Mouse (Mus musculus): ENCODE measurements around the gene Slbp. TPM values are rescaled to one million over a fixed set of nuclear protein-coding genes. Genes with fewer than 3 reads are reported as not detected.

Gene Slbp
- total and polyA plus RNA-seq, 3 experiments, result 233 to 731 (median 255) TPM

DNA sequence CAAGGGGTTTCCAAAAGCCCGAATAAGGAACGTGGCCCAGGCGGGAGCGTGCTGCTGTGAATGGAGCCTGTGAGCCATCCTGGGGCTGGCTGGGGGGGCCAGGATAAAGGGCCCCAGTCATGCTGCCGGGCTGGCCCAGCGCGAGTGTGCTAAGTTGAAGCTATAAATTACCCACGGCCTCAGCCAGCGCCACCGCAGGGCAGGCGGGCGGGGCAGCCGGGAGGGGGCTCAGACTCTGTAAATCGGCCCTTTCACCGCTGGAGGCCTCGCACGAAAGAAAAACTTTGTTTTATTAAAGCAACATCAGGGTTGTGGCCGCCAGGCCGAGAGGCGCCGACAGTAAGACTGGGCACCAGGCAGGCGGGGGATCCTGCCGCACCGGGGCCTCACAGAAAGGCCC is 40.0 kb upstream of the Slbp start:
- H3K79me2 ChIP-seq (ENCODE audit: control insufficient read depth, insufficient read depth, low read length, poor library complexity), result no peaks in the 10 kb centered on the region
- no peak for DNase-seq (ENCODE audit: low read depth, low spot score)
- H3K36me3 ChIP-seq (ENCODE audit: control insufficient read depth in 1 of 2, insufficient read depth in 2 of 2, low read length in 2 of 2), result no peaks in the 10 kb centered on the region
- TF ChIP-seq MYB (IDR thresholded peaks at IDR 0.05; ENCODE audit: low read depth, low read length) (no peak), POLR2AphosphoS5 (IDR thresholded peaks at IDR 0.05; ENCODE audit: borderline replicate concordance, low read depth, low read length) (no peak), MAZ (IDR thresholded peaks at IDR 0.05; ENCODE audit: low read depth, low read length) (no peak), MAX (IDR thresholded peaks at IDR 0.05; ENCODE audit: low read length) (no peak), ELF1 (IDR thresholded peaks at IDR 0.05; ENCODE audit: low read depth, low read length) (no peak), RCOR1 (IDR thresholded peaks at IDR 0.05; ENCODE audit: low read depth, low read length) (no peak), NRF1 (IDR thresholded peaks at IDR 0.05; ENCODE audit: insufficient read depth, low read depth, low read length, poor library complexity, severe bottlenecking) (no peak), ZC3H11A (IDR thresholded peaks at IDR 0.05; ENCODE audit: low read depth, low read length) (no peak)
- no peak overlapping the region for H3K4me3 ChIP-seq (ENCODE audit: control insufficient read depth in 1 of 2, insufficient read depth in 1 of 2, low read depth in 2 of 2, low read length in 2 of 2)
- H3K9ac ChIP-seq (ENCODE audit: control insufficient read depth, low read depth, low read length, poor library complexity, severe bottlenecking), result no peak overlapping the region
- peaks cover 0 to 9% of the 10 kb centered on the region in 2 experiments; a peak in 1 of 4 replicates for H3K4me1 ChIP-seq (ENCODE audit: control insufficient read depth in 1 of 2, insufficient read depth in 2 of 2, low read length in 2 of 2)
- no peak overlapping the region for H3K27ac ChIP-seq (ENCODE audit: control insufficient read depth, low read depth, low read length)
- H3K27me3 ChIP-seq (ENCODE audit: control insufficient read depth in 1 of 2, insufficient read depth in 2 of 2, low read length in 2 of 2), result peaks cover 2 to 11% of the 10 kb centered on the region in 2 experiments
- no peaks in the 10 kb centered on the region for H3K9me3 ChIP-seq (replicated peaks; ENCODE audit: insufficient read depth, low read length)

DNA sequence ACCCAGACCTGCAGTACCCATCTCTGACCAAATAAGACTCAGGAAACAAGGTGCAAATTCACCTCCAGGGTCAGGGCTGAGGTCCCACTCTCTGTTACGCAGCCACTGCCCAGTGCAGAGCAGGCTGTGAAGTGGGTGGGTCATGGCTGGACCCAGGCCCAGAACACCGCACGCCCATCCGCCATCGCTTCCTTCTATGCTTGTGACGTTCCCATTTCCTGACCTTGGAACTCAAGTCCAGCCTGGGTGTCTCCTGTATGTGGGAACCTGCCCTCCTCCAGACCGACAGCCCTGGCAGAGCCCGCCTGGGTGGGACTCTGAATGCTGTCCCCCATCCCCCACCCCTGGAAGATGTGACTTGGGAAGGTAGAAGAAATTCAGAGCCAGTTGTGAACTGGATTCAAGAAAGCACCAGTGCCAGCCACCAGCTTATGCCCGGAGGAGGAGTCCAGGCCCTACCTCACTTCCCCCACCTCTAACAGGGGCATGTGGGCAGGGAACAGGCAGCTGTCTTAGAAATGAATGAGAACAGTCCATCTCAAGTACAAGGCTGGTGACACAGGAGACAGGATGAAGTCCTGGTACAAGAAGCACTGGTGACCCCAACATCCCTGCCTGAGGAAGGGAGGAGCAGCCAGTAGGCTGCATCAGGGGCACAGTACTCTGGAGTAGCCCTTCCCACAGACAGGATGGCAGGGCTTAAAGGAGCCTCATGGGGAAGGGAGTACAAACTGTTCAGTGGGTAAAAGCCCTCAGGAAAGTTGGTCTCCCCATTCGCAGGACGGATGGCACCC is 37.7 kb upstream of the Slbp start:
- Histone ChIP-seq H3K9me3 (replicated peaks; ENCODE audit: insufficient read depth, low read length) (no peaks in the 10 kb centered on the region), H3K27ac (ENCODE audit: control insufficient read depth, low read depth, low read length) (no peak overlapping the region), H3K27me3 (ENCODE audit: control insufficient read depth in 1 of 2, insufficient read depth in 2 of 2, low read length in 2 of 2) (peaks cover 0 to 2% of the 10 kb centered on the region in 2 experiments; a peak in 2 of 4 replicates)

DNA sequence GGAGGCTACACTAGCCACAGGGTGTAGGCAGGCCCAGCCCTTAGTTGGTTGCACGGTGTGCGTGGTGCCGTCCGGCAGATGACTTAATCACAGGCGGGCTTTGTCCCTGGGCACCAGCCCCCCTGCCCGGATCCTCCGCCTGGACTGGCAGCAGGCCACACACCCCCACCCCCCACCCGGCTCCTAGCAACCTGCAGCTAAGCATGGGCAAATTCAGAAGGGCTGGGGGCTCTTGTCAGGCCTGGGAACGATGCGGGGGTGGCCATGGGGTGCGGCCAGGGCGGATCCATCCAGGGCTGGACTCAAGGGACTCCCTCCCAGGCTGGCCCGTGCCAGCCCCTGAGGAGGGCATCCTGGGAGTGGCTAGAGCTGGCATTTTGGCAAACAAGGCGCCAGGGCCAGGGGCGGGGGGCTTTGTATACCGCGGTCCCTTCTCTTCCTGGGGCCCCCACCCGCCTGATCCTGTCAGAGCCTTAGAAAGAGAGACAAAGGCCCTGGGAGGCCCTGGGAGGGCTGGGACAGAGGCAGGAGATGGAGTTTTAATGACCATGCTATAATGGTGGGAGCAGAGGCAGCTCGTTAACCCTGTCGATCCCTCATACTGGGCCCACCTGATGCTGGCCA is 37.0 kb upstream of the Slbp start:
- TF ChIP-seq MAZ (IDR thresholded peaks at IDR 0.05; ENCODE audit: low read depth, low read length), result no peak
- no peak for TF ChIP-seq JUND (IDR thresholded peaks at IDR 0.05; ENCODE audit: low read depth, low read length)
- TF ChIP-seq CHD2 (IDR thresholded peaks at IDR 0.05; ENCODE audit: low read length), result no peak
- TF ChIP-seq POLR2AphosphoS2 (IDR thresholded peaks at IDR 0.05; ENCODE audit: low read length), result no peak
- TF ChIP-seq HCFC1 (IDR thresholded peaks at IDR 0.05; ENCODE audit: low read depth, low read length), result no peak
- no peak for TF ChIP-seq E2F4 (IDR thresholded peaks at IDR 0.05; ENCODE audit: borderline replicate concordance, low read depth, low read length)
- TF ChIP-seq NELFE (IDR thresholded peaks at IDR 0.05; ENCODE audit: low read depth, low read length), result no peak
- no peak for TF ChIP-seq MYB (IDR thresholded peaks at IDR 0.05; ENCODE audit: low read depth, low read length)
- TF ChIP-seq EP300 (IDR thresholded peaks at IDR 0.05; ENCODE audit: low read depth in 1 of 2, low read length in 2 of 2), result no peak
- no peak for TF ChIP-seq ETS1 (IDR thresholded peaks at IDR 0.05; ENCODE audit: low read depth, low read length)
- no peak for TF ChIP-seq POLR2AphosphoS5 (IDR thresholded peaks at IDR 0.05; ENCODE audit: borderline replicate concordance, low read depth, low read length)
- H3K27ac ChIP-seq (ENCODE audit: control insufficient read depth, low read depth, low read length), result no peak overlapping the region
- no peaks in the 10 kb centered on the region for H3K9me3 ChIP-seq (replicated peaks; ENCODE audit: insufficient read depth, low read length)
- peaks cover 0 to 2% of the 10 kb centered on the region in 2 experiments; a peak in 1 of 4 replicates for H3K27me3 ChIP-seq (ENCODE audit: control insufficient read depth in 1 of 2, insufficient read depth in 2 of 2, low read length in 2 of 2)
- H3K79me2 ChIP-seq (ENCODE audit: control insufficient read depth, insufficient read depth, low read length, poor library complexity), result no peaks in the 10 kb centered on the region
- no peaks in the 10 kb centered on the region for H3K36me3 ChIP-seq (ENCODE audit: control insufficient read depth in 1 of 2, insufficient read depth in 2 of 2, low read length in 2 of 2)
- no peak for DNase-seq (ENCODE audit: low read depth, low spot score)
- H3K9ac ChIP-seq (ENCODE audit: control insufficient read depth, low read depth, low read length, poor library complexity, severe bottlenecking), result no peak overlapping the region
- H3K4me1 ChIP-seq (ENCODE audit: control insufficient read depth in 1 of 2, insufficient read depth in 2 of 2, low read length in 2 of 2), result peaks cover 0 to 18% of the 10 kb centered on the region in 2 experiments; a peak in 2 of 4 replicates
- H3K4me3 ChIP-seq (ENCODE audit: control insufficient read depth in 1 of 2, insufficient read depth in 1 of 2, low read depth in 2 of 2, low read length in 2 of 2), result no peak overlapping the region

More for the DNA sequence above, 37.7 kb upstream of the Slbp start:
- no peak for DNase-seq (ENCODE audit: low read depth, low spot score)
- TF ChIP-seq ZC3H11A (IDR thresholded peaks at IDR 0.05; ENCODE audit: low read depth, low read length), result no peak
- no peak for TF ChIP-seq MXI1 (IDR thresholded peaks at IDR 0.05; ENCODE audit: low read depth, low read length)
- TF ChIP-seq TBP (IDR thresholded peaks at IDR 0.05; ENCODE audit: low read depth, low read length), result no peak
- TF ChIP-seq TAL1 (IDR thresholded peaks at IDR 0.05; ENCODE audit: low read length), result no peak
- TF ChIP-seq BHLHE40 (IDR thresholded peaks at IDR 0.05; ENCODE audit: borderline replicate concordance, low read depth, low read length), result no peak
- no peak for TF ChIP-seq ZMIZ1 (IDR thresholded peaks at IDR 0.05; ENCODE audit: low read depth, low read length)
- no peak overlapping the region for H3K4me3 ChIP-seq (ENCODE audit: control insufficient read depth in 1 of 2, insufficient read depth in 1 of 2, low read depth in 2 of 2, low read length in 2 of 2)
- peaks cover 0 to 18% of the 10 kb centered on the region in 2 experiments; a peak in 2 of 4 replicates for H3K4me1 ChIP-seq (ENCODE audit: control insufficient read depth in 1 of 2, insufficient read depth in 2 of 2, low read length in 2 of 2)
- H3K9ac ChIP-seq (ENCODE audit: control insufficient read depth, low read depth, low read length, poor library complexity, severe bottlenecking), result no peak overlapping the region
- no peaks in the 10 kb centered on the region for H3K79me2 ChIP-seq (ENCODE audit: control insufficient read depth, insufficient read depth, low read length, poor library complexity)
- H3K36me3 ChIP-seq (ENCODE audit: control insufficient read depth in 1 of 2, insufficient read depth in 2 of 2, low read length in 2 of 2), result no peaks in the 10 kb centered on the region

Data from MEL (cell line).